7 mouse cellular contexts compared by ENCODE assay signal in genomic region chr12:17727676-17728339, GRCm38 (mm10). TPM values are rescaled to one million over a fixed set of nuclear protein-coding genes. Genes with fewer than 3 reads are reported as not detected.
DNase-seq lines count a peak whose midpoint lies in the region; ATAC-seq lines count a peak whose summit lies in the region.

No protein-coding gene starts in this region.

- WGBS in heart, embryonic 13.5 days, result 41% methylated on average over 13 of the region's 13 CpGs
- 37% methylated on average over 13 of the region's 13 CpGs for WGBS in limb, embryonic 13.5 days
- 30% methylated on average over 13 of the region's 13 CpGs for WGBS in stomach, embryonic 16.5 days

- peak; percentile 37 to 39 for DNase-seq in CD8-positive naive resting alpha-beta T cell, adult 2 months (ENCODE audit: low read depth in 2 of 2, low spot score in 2 of 2)
- DNase-seq in cerebellum, adult 9-11 months, result peak; percentile 62
- no peak for DNase-seq in layer of hippocampus, adult 8-10 months (ENCODE audit: low spot score in 2 of 2)
- no peak for DNase-seq in c-Kit-positive CD71-positive TER-119-positive erythroid progenitor cells, embryonic 14.5 days (ENCODE audit: low spot score)

- no peak; the same call in 1 of the 2 replicates for ATAC-seq in heart, embryonic 13.5 days (ENCODE audit: extremely low read depth, insufficient number of reproducible peaks, low FRiP score, low TSS enrichment)
- ATAC-seq in limb, embryonic 13.5 days (ENCODE audit: low FRiP score, low read depth), result peak; percentile 35; the same call in 1 of the 2 replicates
- ATAC-seq in stomach, embryonic 16.5 days (ENCODE audit: insufficient read depth, low FRiP score), result peak; percentile 54

- peak overlapping the region; percentile 13 for H3K27ac ChIP-seq in heart, embryonic 13.5 days (replicated peaks)
- H3K27ac ChIP-seq in limb, embryonic 13.5 days, result peak overlapping the region; percentile 12; the same call in 1 of the 2 replicates
- H3K27ac ChIP-seq in stomach, embryonic 16.5 days (ENCODE audit: low read length), result peak overlapping the region; percentile 83

- H3K9me3 ChIP-seq in heart, embryonic 13.5 days, result no peaks in the 10 kb centered on the region
- H3K9me3 ChIP-seq in limb, embryonic 13.5 days, result no peaks in the 10 kb centered on the region
- H3K9me3 ChIP-seq in stomach, embryonic 16.5 days (replicated peaks; ENCODE audit: control insufficient read depth, low read length), result no peaks in the 10 kb centered on the region

- no peak overlapping the region for H3K4me3 ChIP-seq in heart, embryonic 13.5 days
- H3K4me3 ChIP-seq in limb, embryonic 13.5 days, result no peak overlapping the region
- 0 out of 2 replicates have a peak overlapping the region, but pooled peaks have one; percentile 2 for H3K4me3 ChIP-seq in stomach, embryonic 16.5 days (replicated peaks; ENCODE audit: low read length)

- H3K9ac ChIP-seq in heart, embryonic 13.5 days, result peak overlapping the region; percentile 13; the same call in 1 of the 2 replicates
- H3K9ac ChIP-seq in limb, embryonic 13.5 days, result no peak overlapping the region
- H3K9ac ChIP-seq in stomach, embryonic 16.5 days (ENCODE audit: low read length), result peak overlapping the region; percentile 51; the same call in 1 of the 2 replicates

- no peaks in the 10 kb centered on the region for H3K27me3 ChIP-seq in heart, embryonic 13.5 days (replicated peaks)
- H3K27me3 ChIP-seq in limb, embryonic 13.5 days, result no peaks in the 10 kb centered on the region
- H3K27me3 ChIP-seq in stomach, embryonic 16.5 days (ENCODE audit: control insufficient read depth, insufficient read depth, low read length), result no peaks in the 10 kb centered on the region

- H3K4me2 ChIP-seq in heart, embryonic 13.5 days, result peak overlapping the region; percentile 13; the same call in 1 of the 2 replicates
- peak overlapping the region; percentile 30 for H3K4me2 ChIP-seq in limb, embryonic 13.5 days (replicated peaks)
- H3K4me2 ChIP-seq in stomach, embryonic 16.5 days (ENCODE audit: low read depth, low read length), result peak overlapping the region; percentile 27

- no peaks in the 10 kb centered on the region for H3K36me3 ChIP-seq in heart, embryonic 13.5 days
- no peaks in the 10 kb centered on the region for H3K36me3 ChIP-seq in limb, embryonic 13.5 days
- H3K36me3 ChIP-seq in stomach, embryonic 16.5 days (ENCODE audit: control insufficient read depth, insufficient read depth, low read length), result no peaks in the 10 kb centered on the region

- peaks cover 64% of the 10 kb centered on the region for H3K4me1 ChIP-seq in heart, embryonic 13.5 days
- H3K4me1 ChIP-seq in limb, embryonic 13.5 days, result peaks cover 66% of the 10 kb centered on the region
- peaks cover 64% of the 10 kb centered on the region for H3K4me1 ChIP-seq in stomach, embryonic 16.5 days (ENCODE audit: control insufficient read depth, insufficient read depth, low read length)

RNA-seq across cellular contexts. Expression of gene Hpcal1, which starts 37.2 kb away (rescaled TPM):
- 21.5 and 22.7 TPM in 2 replicates for polyA plus RNA-seq in heart, embryonic 13.5 days (2015; fragmentation: Nextera tagmentation; extraction: Ambion mirVana)
- polyA plus RNA-seq in limb, embryonic 13.5 days (2015; fragmentation: Nextera tagmentation; extraction: Ambion mirVana), result 29.4 and 33.4 TPM in 2 replicates
- polyA plus RNA-seq in stomach, embryonic 16.5 days (2015; fragmentation: Nextera tagmentation; extraction: Ambion mirVana), result 64.1 and 72.2 TPM in 2 replicates
- total RNA-seq in layer of hippocampus, adult 8-10 months (2022), result 10 to 100 TPM; 61.9 to 68.4 (median 66.1) TPM

Comparison
In these comparisons a context has a peak if more than half of its experiments do, and no peak if none do; other contexts are left out.
1. DNase-seq: peak in CD8-positive naive resting alpha-beta T cell, adult 2 months (2 of 2) and cerebellum, adult 9-11 months (single experiment); none in layer of hippocampus, adult 8-10 months (0 of 2) and c-Kit-positive CD71-positive TER-119-positive erythroid progenitor cells, embryonic 14.5 days (single experiment).
2. H3K27ac ChIP-seq: peak in every context shown above with its lines; median percentile 83 in stomach, embryonic 16.5 days; 13 in heart, embryonic 13.5 days; 12 in limb, embryonic 13.5 days.
3. Peak in every context shown above with its lines, with median percentiles within 50 percentile points of each other: H3K4me2 ChIP-seq.